Mouse (Mus musculus): Measurements from ENCODE around the gene Syt14. TPM values are rescaled to one million over a fixed set of nuclear protein-coding genes. Genes with fewer than 3 reads are reported as not detected.

The Syt14 gene
- total and polyA plus RNA-seq, 3 experiments = 1.8 to 2.4 TPM; not detected in 1

DNA sequence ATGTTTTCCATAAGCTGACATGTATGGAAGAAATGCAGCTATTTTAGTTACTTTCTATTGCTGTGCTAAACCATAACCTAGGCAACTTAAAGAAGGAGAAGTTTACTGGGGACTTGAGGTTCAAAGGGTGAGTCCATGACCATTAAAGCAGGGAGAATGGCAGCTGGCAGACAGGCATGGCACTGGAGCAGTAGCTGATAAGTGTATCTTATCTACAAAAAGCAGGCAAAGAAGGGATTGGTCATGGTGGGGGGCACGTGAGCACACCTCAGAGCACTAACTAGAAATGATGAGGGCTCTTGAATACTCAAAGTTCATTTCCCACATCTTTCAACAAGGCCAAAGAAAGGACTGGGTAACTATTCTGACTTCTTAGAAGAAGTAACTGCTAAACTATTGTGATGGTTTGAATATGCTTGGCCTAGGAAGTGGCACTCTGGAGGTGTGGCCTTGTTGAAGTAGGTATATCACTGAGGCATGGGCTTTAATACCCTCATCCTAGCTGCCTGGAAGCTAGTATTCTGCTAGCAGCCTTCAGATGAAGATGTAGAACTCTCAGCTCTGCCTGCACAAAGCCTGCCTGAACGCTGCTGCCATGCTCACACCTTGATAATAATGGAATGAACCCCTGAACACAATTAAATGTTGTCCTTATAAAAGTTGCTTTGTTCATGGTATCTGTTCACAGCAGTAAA is 41.2 kb downstream of the Syt14 start (continued):
- TF ChIP-seq JUND (IDR thresholded peaks at IDR 0.05; ENCODE audit: low read depth, low read length) = no peak
- TF ChIP-seq UBTF (IDR thresholded peaks at IDR 0.05; ENCODE audit: borderline replicate concordance, insufficient read depth, low read depth, low read length) = no peak

DNA sequence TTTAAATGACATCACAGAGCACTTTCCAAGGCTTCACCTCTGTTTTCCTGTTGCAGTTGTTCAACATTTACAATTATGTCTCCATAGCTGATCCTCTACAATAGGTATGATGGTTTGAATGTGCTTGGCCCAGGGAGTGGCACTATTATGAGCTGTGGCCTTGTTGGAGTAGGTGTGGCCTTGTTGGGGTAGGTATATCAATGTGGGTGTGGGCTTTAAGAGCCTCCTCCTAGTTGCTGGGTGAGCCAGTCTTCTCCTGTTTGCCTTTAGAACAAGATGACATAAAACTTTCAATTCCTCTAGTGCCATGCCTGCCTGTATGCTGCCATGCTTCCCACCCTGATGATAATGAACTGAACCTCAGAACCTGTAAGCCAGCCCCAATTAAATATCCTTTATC is 42.1 kb downstream of the Syt14 start:
- peaks cover 0 to 25% of the 10 kb centered on the region in 2 experiments; a peak in 2 of 4 replicates for H3K36me3 ChIP-seq (ENCODE audit: control insufficient read depth in 1 of 2, insufficient read depth in 2 of 2, low read length in 2 of 2)
- H3K4me3 ChIP-seq (ENCODE audit: control insufficient read depth in 1 of 2, insufficient read depth in 1 of 2, low read depth in 2 of 2, low read length in 2 of 2) = no peak overlapping the region
- DNase-seq (ENCODE audit: low read depth, low spot score) = no peak
- H3K27ac ChIP-seq (ENCODE audit: control insufficient read depth, low read depth, low read length) = no peak overlapping the region
- no peaks in the 10 kb centered on the region for H3K9me3 ChIP-seq (replicated peaks; ENCODE audit: insufficient read depth, low read length)
- no peaks in the 10 kb centered on the region for H3K79me2 ChIP-seq (ENCODE audit: control insufficient read depth, insufficient read depth, low read length, poor library complexity)
- TF ChIP-seq NRF1 (IDR thresholded peaks at IDR 0.05; ENCODE audit: insufficient read depth, low read depth, low read length, poor library complexity, severe bottlenecking) = no peak
- TF ChIP-seq TBP (IDR thresholded peaks at IDR 0.05; ENCODE audit: low read depth, low read length) = no peak
- peaks cover 13 to 21% of the 10 kb centered on the region in 2 experiments for H3K4me1 ChIP-seq (ENCODE audit: control insufficient read depth in 1 of 2, insufficient read depth in 2 of 2, low read length in 2 of 2)
- no peak overlapping the region for H3K9ac ChIP-seq (ENCODE audit: control insufficient read depth, low read depth, low read length, poor library complexity, severe bottlenecking)
- H3K27me3 ChIP-seq (ENCODE audit: control insufficient read depth in 1 of 2, insufficient read depth in 2 of 2, low read length in 2 of 2) = no peaks in the 10 kb centered on the region

DNA sequence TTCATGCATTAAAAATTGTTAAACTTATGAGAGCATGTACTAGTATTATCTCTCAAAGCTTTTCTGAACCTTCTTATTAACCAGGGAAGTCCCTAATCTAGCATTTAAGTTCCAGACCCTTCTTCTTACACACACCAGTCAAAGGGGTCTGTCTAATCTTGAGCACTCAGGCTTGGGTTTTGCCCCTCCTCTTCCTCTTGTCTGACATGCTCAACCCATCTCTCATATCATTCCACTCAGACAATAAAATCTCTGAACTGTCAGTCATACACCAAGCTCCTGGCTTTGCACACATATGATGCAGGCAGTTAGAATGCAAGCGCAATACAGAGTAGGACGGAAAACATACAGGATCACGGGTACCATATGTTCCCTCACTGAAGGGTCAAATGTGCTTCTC is 48.4 kb downstream of the Syt14 start:
- peaks cover 0 to 25% of the 10 kb centered on the region in 2 experiments; a peak in 2 of 4 replicates for H3K36me3 ChIP-seq (ENCODE audit: control insufficient read depth in 1 of 2, insufficient read depth in 2 of 2, low read length in 2 of 2)
- TF ChIP-seq POLR2AphosphoS5 (IDR thresholded peaks at IDR 0.05; ENCODE audit: borderline replicate concordance, low read depth, low read length) (no peak), RCOR1 (IDR thresholded peaks at IDR 0.05; ENCODE audit: low read depth, low read length) (peak; percentile 85), SMC3 (IDR thresholded peaks at IDR 0.05; ENCODE audit: low read depth, low read length) (no peak), MAZ (IDR thresholded peaks at IDR 0.05; ENCODE audit: low read depth, low read length) (0 out of 2 replicates have a peak, but pooled peaks have one; percentile 20), CHD2 (IDR thresholded peaks at IDR 0.05; ENCODE audit: low read length) (no peak), TBP (IDR thresholded peaks at IDR 0.05; ENCODE audit: low read depth, low read length) (no peak), TCF12 (IDR thresholded peaks at IDR 0.05; ENCODE audit: low read depth, low read length) (peak; percentile 90), BHLHE40 (IDR thresholded peaks at IDR 0.05; ENCODE audit: borderline replicate concordance, low read depth, low read length) (no peak), USF2 (IDR thresholded peaks at IDR 0.05; ENCODE audit: borderline replicate concordance in 1 of 2, insufficient read depth in 1 of 2, low read depth in 1 of 2, low read length in 2 of 2) (no peak), JUND (IDR thresholded peaks at IDR 0.05; ENCODE audit: low read depth, low read length) (no peak), ZMIZ1 (IDR thresholded peaks at IDR 0.05; ENCODE audit: low read depth, low read length) (no peak), E2F4 (IDR thresholded peaks at IDR 0.05; ENCODE audit: borderline replicate concordance, low read depth, low read length) (no peak), MAX (IDR thresholded peaks at IDR 0.05; ENCODE audit: low read length) (no peak), NELFE (IDR thresholded peaks at IDR 0.05; ENCODE audit: low read depth, low read length) (no peak), SIN3A (IDR thresholded peaks at IDR 0.05; ENCODE audit: low read length) (0 out of 2 replicates have a peak, but pooled peaks have one; percentile 50), EP300 (IDR thresholded peaks at IDR 0.05; ENCODE audit: low read depth in 1 of 2, low read length in 2 of 2) (peak; percentile 82 to 86), TAL1 (IDR thresholded peaks at IDR 0.05; ENCODE audit: low read length) (peak; percentile 70), CTCF (IDR thresholded peaks at IDR 0.05 in 2 of 3, conservative IDR thresholded peaks at IDR 0.05 in 1 of 3; ENCODE audit: control insufficient read depth in 1 of 3, insufficient read depth in 1 of 3, low read depth in 2 of 3, low read length in 3 of 3, poor library complexity in 1 of 3, severe bottlenecking in 1 of 3) (no peak), MYC (IDR thresholded peaks at IDR 0.05; ENCODE audit: low read depth, low read length) (no peak), MYB (IDR thresholded peaks at IDR 0.05; ENCODE audit: low read depth, low read length) (no peak), RAD21 (IDR thresholded peaks at IDR 0.05; ENCODE audit: low read depth, low read length) (no peak), NRF1 (IDR thresholded peaks at IDR 0.05; ENCODE audit: insufficient read depth, low read depth, low read length, poor library complexity, severe bottlenecking) (peak; percentile 32; the same call in 1 of the 2 replicates), MXI1 (IDR thresholded peaks at IDR 0.05; ENCODE audit: low read depth, low read length) (peak; percentile 40; the same call in 1 of the 2 replicates), ETS1 (IDR thresholded peaks at IDR 0.05; ENCODE audit: low read depth, low read length) (peak; percentile 75), ELF1 (IDR thresholded peaks at IDR 0.05; ENCODE audit: low read depth, low read length) (peak; percentile 29; the same call in 1 of the 2 replicates), CHD1 (IDR thresholded peaks at IDR 0.05; ENCODE audit: low read depth, low read length) (no peak), POLR2AphosphoS2 (IDR thresholded peaks at IDR 0.05; ENCODE audit: low read length) (no peak)

More for the DNA sequence above, 48.4 kb downstream of the Syt14 start:
- no peaks in the 10 kb centered on the region for H3K27me3 ChIP-seq (ENCODE audit: control insufficient read depth in 1 of 2, insufficient read depth in 2 of 2, low read length in 2 of 2)
- no peak overlapping the region for H3K4me3 ChIP-seq (ENCODE audit: control insufficient read depth in 1 of 2, insufficient read depth in 1 of 2, low read depth in 2 of 2, low read length in 2 of 2)
- no peak overlapping the region; the same call in 1 of the 2 replicates for H3K27ac ChIP-seq (ENCODE audit: control insufficient read depth, low read depth, low read length)
- H3K4me1 ChIP-seq (ENCODE audit: control insufficient read depth in 1 of 2, insufficient read depth in 2 of 2, low read length in 2 of 2) = peaks cover 18 to 19% of the 10 kb centered on the region in 2 experiments
- DNase-seq (ENCODE audit: low read depth, low spot score) = peak; percentile 83
- H3K9ac ChIP-seq (ENCODE audit: control insufficient read depth, low read depth, low read length, poor library complexity, severe bottlenecking) = no peak overlapping the region
- no peaks in the 10 kb centered on the region for H3K9me3 ChIP-seq (replicated peaks; ENCODE audit: insufficient read depth, low read length)
- H3K79me2 ChIP-seq (ENCODE audit: control insufficient read depth, insufficient read depth, low read length, poor library complexity) = no peaks in the 10 kb centered on the region
